Mouse (Mus musculus): ENCODE results near the gene Tpra1. TPM values are rescaled to one million over a fixed set of nuclear protein-coding genes. Genes with fewer than 3 reads are reported as not detected.
A peak's percentile ranks its signal among the peaks of the same experiment; 100 is the strongest.

Tpra1 gene
- polyA plus RNA-seq, 1 experiment from 2014 or later = 98.8 TPM

GRCm38 (mm10) chr6:88871546-88871945 lies 30.5 kb upstream of the Tpra1 start:
- Histone ChIP-seq H3K27me3 (ENCODE audit: insufficient read depth, low read length) (peaks cover 6% of the 10 kb centered on the region), H3K4me2 (replicated peaks; ENCODE audit: low read depth, low read length) (no peak overlapping the region), H3K9me3 (ENCODE audit: low read length) (no peaks in the 10 kb centered on the region), H3K36me3 (ENCODE audit: insufficient read depth, low read length) (no peaks in the 10 kb centered on the region), H3K9ac (replicated peaks; ENCODE audit: low read length) (no peak overlapping the region), H3K27ac (ENCODE audit: low read length) (no peak overlapping the region), H3K4me3 (ENCODE audit: low read length) (no peak overlapping the region), H3K4me1 (ENCODE audit: insufficient read depth, low read length) (peaks cover 4% of the 10 kb centered on the region)
- WGBS = 53% methylated on average over 8 of the region's 8 CpGs
- ATAC-seq (ENCODE audit: low FRiP score, low TSS enrichment) = no peak

GRCm38 (mm10) chr6:88872811-88873210 lies 29.2 kb upstream of the Tpra1 start:
- Histone ChIP-seq H3K4me2 (replicated peaks; ENCODE audit: low read depth, low read length) (no peak overlapping the region), H3K9me3 (ENCODE audit: low read length) (peaks cover 3% of the 10 kb centered on the region; the same call in 1 of the 2 replicates), H3K9ac (replicated peaks; ENCODE audit: low read length) (no peak overlapping the region), H3K4me1 (ENCODE audit: insufficient read depth, low read length) (peaks cover 4% of the 10 kb centered on the region), H3K36me3 (ENCODE audit: insufficient read depth, low read length) (no peaks in the 10 kb centered on the region), H3K27ac (ENCODE audit: low read length) (no peak overlapping the region), H3K4me3 (ENCODE audit: low read length) (no peak overlapping the region), H3K27me3 (ENCODE audit: insufficient read depth, low read length) (peaks cover 6% of the 10 kb centered on the region)
- no peak for ATAC-seq (ENCODE audit: low FRiP score, low TSS enrichment)
- 63% methylated on average over 7 of the region's 7 CpGs for WGBS

GRCm38 (mm10) chr6:88873965-88874867 lies 27.8 kb upstream of the Tpra1 start:
- peak overlapping the region; percentile 84 for H3K9ac ChIP-seq (replicated peaks; ENCODE audit: low read length)
- ATAC-seq (ENCODE audit: low FRiP score, low TSS enrichment) = peak; percentile 66

GRCm38 (mm10) chr6:88874868-88875508 lies 27.1 kb upstream of the Tpra1 start, which contains the start of gene Podxl2:
Podxl2 (minus strand) TSS chr6:88875044.
- Histone ChIP-seq H3K9ac (replicated peaks; ENCODE audit: low read length) (peak within 1 kb of the TSS; percentile 84), H3K27ac (ENCODE audit: low read length) (no peak within 1 kb of the TSS), H3K9me3 (ENCODE audit: low read length) (peaks cover 3% of the 10 kb centered on the region; the same call in 1 of the 2 replicates), H3K4me2 (replicated peaks; ENCODE audit: low read depth, low read length) (peak within 1 kb of the TSS; percentile 100), H3K4me3 (ENCODE audit: low read length) (peak within 1 kb of the TSS; percentile 74), H3K27me3 (ENCODE audit: insufficient read depth, low read length) (peaks cover 6% of the 10 kb centered on the region), H3K36me3 (ENCODE audit: insufficient read depth, low read length) (no peaks in the 10 kb centered on the region), H3K4me1 (ENCODE audit: insufficient read depth, low read length) (peaks cover 4% of the 10 kb centered on the region)
- ATAC-seq (ENCODE audit: low FRiP score, low TSS enrichment) = peak; percentile 77
- WGBS = 7% methylated on average over 33 of the region's 63 CpGs

More at GRCm38 (mm10) chr6:88873965-88874867, 27.8 kb upstream of the Tpra1 start:
- Histone ChIP-seq H3K36me3 (ENCODE audit: insufficient read depth, low read length) (no peaks in the 10 kb centered on the region), H3K4me3 (ENCODE audit: low read length) (peak overlapping the region; percentile 74), H3K9me3 (ENCODE audit: low read length) (peaks cover 3% of the 10 kb centered on the region; the same call in 1 of the 2 replicates), H3K4me2 (replicated peaks; ENCODE audit: low read depth, low read length) (peak overlapping the region; percentile 100), H3K27ac (ENCODE audit: low read length) (no peak overlapping the region), H3K4me1 (ENCODE audit: insufficient read depth, low read length) (peaks cover 4% of the 10 kb centered on the region), H3K27me3 (ENCODE audit: insufficient read depth, low read length) (peaks cover 6% of the 10 kb centered on the region)
- WGBS = 2% methylated on average over 58 of the region's 74 CpGs

GRCm38 (mm10) chr6:88879471-88879870 lies 22.6 kb upstream of the Tpra1 start:
- H3K4me1 ChIP-seq (ENCODE audit: insufficient read depth, low read length) = peaks cover 4% of the 10 kb centered on the region
- WGBS = 62% methylated on average over 4 of the region's 4 CpGs
- H3K4me2 ChIP-seq (replicated peaks; ENCODE audit: low read depth, low read length) = no peak overlapping the region
- no peak overlapping the region for H3K9ac ChIP-seq (replicated peaks; ENCODE audit: low read length)
- peaks cover 29% of the 10 kb centered on the region for H3K36me3 ChIP-seq (ENCODE audit: insufficient read depth, low read length)
- H3K27me3 ChIP-seq (ENCODE audit: insufficient read depth, low read length) = peaks cover 2% of the 10 kb centered on the region; the same call in 1 of the 2 replicates
- no peak overlapping the region for H3K4me3 ChIP-seq (ENCODE audit: low read length)
- H3K9me3 ChIP-seq (ENCODE audit: low read length) = peaks cover 3% of the 10 kb centered on the region; the same call in 1 of the 2 replicates
- H3K27ac ChIP-seq (ENCODE audit: low read length) = no peak overlapping the region
- no peak for ATAC-seq (ENCODE audit: low FRiP score, low TSS enrichment)

GRCm38 (mm10) chr6:88881334-88881733 lies 20.7 kb upstream of the Tpra1 start:
- H3K9ac ChIP-seq (replicated peaks; ENCODE audit: low read length) = no peak overlapping the region
- no peak overlapping the region for H3K4me3 ChIP-seq (ENCODE audit: low read length)
- no peak overlapping the region for H3K27ac ChIP-seq (ENCODE audit: low read length)
- no peaks in the 10 kb centered on the region for H3K27me3 ChIP-seq (ENCODE audit: insufficient read depth, low read length)
- H3K9me3 ChIP-seq (ENCODE audit: low read length) = peaks cover 3% of the 10 kb centered on the region; the same call in 1 of the 2 replicates
- H3K36me3 ChIP-seq (ENCODE audit: insufficient read depth, low read length) = peaks cover 48% of the 10 kb centered on the region
- no peaks in the 10 kb centered on the region for H3K4me1 ChIP-seq (ENCODE audit: insufficient read depth, low read length)
- H3K4me2 ChIP-seq (replicated peaks; ENCODE audit: low read depth, low read length) = no peak overlapping the region
- 92% methylated on average over 7 of the region's 7 CpGs for WGBS
- ATAC-seq (ENCODE audit: low FRiP score, low TSS enrichment) = no peak

GRCm38 (mm10) chr6:88884195-88884594 lies 17.9 kb upstream of the Tpra1 start:
- no peaks in the 10 kb centered on the region for H3K27me3 ChIP-seq (ENCODE audit: insufficient read depth, low read length)
- no peak overlapping the region for H3K4me3 ChIP-seq (ENCODE audit: low read length)
- H3K9me3 ChIP-seq (ENCODE audit: low read length) = no peaks in the 10 kb centered on the region
- WGBS = 94% methylated on average over 10 of the region's 10 CpGs
- no peak overlapping the region for H3K9ac ChIP-seq (replicated peaks; ENCODE audit: low read length)
- no peak for ATAC-seq (ENCODE audit: low FRiP score, low TSS enrichment)
- H3K4me2 ChIP-seq (replicated peaks; ENCODE audit: low read depth, low read length) = no peak overlapping the region
- H3K36me3 ChIP-seq (ENCODE audit: insufficient read depth, low read length) = peaks cover 76% of the 10 kb centered on the region
- H3K27ac ChIP-seq (ENCODE audit: low read length) = no peak overlapping the region
- no peaks in the 10 kb centered on the region for H3K4me1 ChIP-seq (ENCODE audit: insufficient read depth, low read length)

- no peak overlapping the region for H3K27ac ChIP-seq (ENCODE audit: low read length)
- H3K27me3 ChIP-seq (ENCODE audit: insufficient read depth, low read length) = no peaks in the 10 kb centered on the region
Measured at GRCm38 (mm10) chr6:88884690-88885089, 17.4 kb upstream of the Tpra1 start.

GRCm38 (mm10) chr6:88885644-88886416 lies 16.2 kb upstream of the Tpra1 start:
- WGBS = 94% methylated on average over 12 of the region's 12 CpGs
- H3K4me1 ChIP-seq (ENCODE audit: insufficient read depth, low read length) = no peaks in the 10 kb centered on the region
- no peak for ATAC-seq (ENCODE audit: low FRiP score, low TSS enrichment)
- H3K36me3 ChIP-seq (ENCODE audit: insufficient read depth, low read length) = peaks cover 88% of the 10 kb centered on the region
- no peak overlapping the region for H3K9ac ChIP-seq (replicated peaks; ENCODE audit: low read length)
- no peaks in the 10 kb centered on the region for H3K27me3 ChIP-seq (ENCODE audit: insufficient read depth, low read length)
- H3K27ac ChIP-seq (ENCODE audit: low read length) = no peak overlapping the region
- H3K9me3 ChIP-seq (ENCODE audit: low read length) = no peaks in the 10 kb centered on the region
- no peak overlapping the region for H3K4me3 ChIP-seq (ENCODE audit: low read length)
- H3K4me2 ChIP-seq (replicated peaks; ENCODE audit: low read depth, low read length) = no peak overlapping the region

More at GRCm38 (mm10) chr6:88884690-88885089, 17.4 kb upstream of the Tpra1 start:
- Histone ChIP-seq H3K4me2 (replicated peaks; ENCODE audit: low read depth, low read length) (no peak overlapping the region), H3K9me3 (ENCODE audit: low read length) (no peaks in the 10 kb centered on the region), H3K4me3 (ENCODE audit: low read length) (no peak overlapping the region), H3K4me1 (ENCODE audit: insufficient read depth, low read length) (no peaks in the 10 kb centered on the region), H3K9ac (replicated peaks; ENCODE audit: low read length) (no peak overlapping the region), H3K36me3 (ENCODE audit: insufficient read depth, low read length) (peaks cover 81% of the 10 kb centered on the region)
- 95% methylated on average over 17 of the region's 17 CpGs for WGBS
- ATAC-seq (ENCODE audit: low FRiP score, low TSS enrichment) = no peak
